Mouse (Mus musculus) retina, postnatal 1 day (tissue): ENCODE data around the gene 4930518I15Rik.
"Not testable (repeated sequence)": the region's sequence is repeated elsewhere in the genome, so short reads cannot be mapped to it uniquely, and the experiment has no call there.

Experiments used
- DNase-seq: peaks from one replicate; pipeline ENCODE4 v3.0.0-alpha.2; 2012

The 4930518I15Rik gene

GRCm38 (mm10) chr2:156857835-156858234, at the start of gene 4930518I15Rik:
TSS of gene 4930518I15Rik (minus strand) at chr2:156857946.
- no peak for DNase-seq

- not testable (repeated sequence) for DNase-seq
Observed at GRCm38 (mm10) chr2:156905931-156906330, 48.2 kb upstream of the 4930518I15Rik start.

GRCm38 (mm10) chr2:156904976-156905717, 47.4 kb upstream of the 4930518I15Rik start:
- peak; percentile 67 for DNase-seq

- no peak for DNase-seq
Observed at GRCm38 (mm10) chr2:156903367-156903766, 45.6 kb upstream of the 4930518I15Rik start.

- DNase-seq = not testable (repeated sequence)
Observed at GRCm38 (mm10) chr2:156902411-156902810, 44.7 kb upstream of the 4930518I15Rik start.

GRCm38 (mm10) chr2:156901883-156902282, 44.1 kb upstream of the 4930518I15Rik start:
- no peak for DNase-seq

GRCm38 (mm10) chr2:156901344-156901743, 43.6 kb upstream of the 4930518I15Rik start:
- DNase-seq = no peak

GRCm38 (mm10) chr2:156899184-156899583, 41.4 kb upstream of the 4930518I15Rik start:
- DNase-seq = no peak

- DNase-seq = no peak
Observed at GRCm38 (mm10) chr2:156898374-156898773, 40.6 kb upstream of the 4930518I15Rik start.

GRCm38 (mm10) chr2:156897034-156897433, 39.3 kb upstream of the 4930518I15Rik start:
- DNase-seq = no peak

GRCm38 (mm10) chr2:156896384-156896914, 38.7 kb upstream of the 4930518I15Rik start:
- DNase-seq = no peak

GRCm38 (mm10) chr2:156894496-156895265, 36.9 kb upstream of the 4930518I15Rik start:
- DNase-seq = no peak

- no peak for DNase-seq
Observed at GRCm38 (mm10) chr2:156892821-156893220, 35.1 kb upstream of the 4930518I15Rik start.

GRCm38 (mm10) chr2:156892240-156892639, 34.5 kb upstream of the 4930518I15Rik start:
- peak; percentile 49 for DNase-seq

- DNase-seq = no peak
Observed at GRCm38 (mm10) chr2:156888490-156888889, 30.7 kb upstream of the 4930518I15Rik start.

- no peak for DNase-seq
Observed at GRCm38 (mm10) chr2:156887017-156887416, 29.3 kb upstream of the 4930518I15Rik start, which contains the start of gene Sla2. TSS of gene Sla2 (minus strand) at chr2:156887192.

GRCm38 (mm10) chr2:156886084-156886631, 28.4 kb upstream of the 4930518I15Rik start:
- no peak for DNase-seq

- not testable (repeated sequence) for DNase-seq
Observed at GRCm38 (mm10) chr2:156885666-156886065, 27.9 kb upstream of the 4930518I15Rik start.

GRCm38 (mm10) chr2:156884396-156885211, 26.9 kb upstream of the 4930518I15Rik start:
- no peak for DNase-seq

- no peak for DNase-seq
Observed at GRCm38 (mm10) chr2:156882431-156883001, 24.8 kb upstream of the 4930518I15Rik start.

- DNase-seq = no peak
Observed at GRCm38 (mm10) chr2:156879541-156879940, 21.8 kb upstream of the 4930518I15Rik start.

GRCm38 (mm10) chr2:156877726-156878125, 20.0 kb upstream of the 4930518I15Rik start:
- no peak for DNase-seq
